Mouse (Mus musculus) Patski (cell line): ENCODE results near the gene Olfr1389. TPM values are rescaled to one million over a fixed set of nuclear protein-coding genes. Genes with fewer than 3 reads are reported as not detected.
"Not testable (repeated sequence)": the region's sequence is repeated elsewhere in the genome, so short reads cannot be mapped to it uniquely, and the experiment has no call there.

ENCODE experiments used
- ATAC-seq: fragments of 100-300 bp; one replicate; pipeline ENCODE4 v1.8.0; 2021
- CTCF ChIA-PET: fragments of 350-600 bp; sonication (Branson Sonifier 250); formaldehyde crosslinking; loops from one replicate; lab custom pipeline; 2022; ENCODE audit warnings: inconsistent platforms; lab: Charles Lee
- POLR2A ChIA-PET: fragments of 350-600 bp; sonication (Branson Sonifier 250); formaldehyde crosslinking; loops from one replicate; lab custom pipeline; 2022; ENCODE audit warnings: antibody characterized with exemption, inconsistent platforms; lab: Charles Lee
- DNase-seq: peaks from one replicate; pipeline ENCODE4 v3.0.0-alpha.2; 2011; ENCODE audit warnings: low read depth, low spot score
- H3K27me3 ChIP-seq: fragments of 371-371 bp; one replicate; pipeline ENCODE4 v1.5.1; 2021
- CTCF ChIP-seq: fragments of 100-300 bp; IDR thresholded peaks from one replicate; pipeline ENCODE4 v1.5.1; 2021
- in situ Hi-C: fragments of 300-500 bp; cut with MboI; formaldehyde crosslinking; loops from 3 replicates; pipeline ENCODE4 v1.11.1; 2018; ENCODE audit warnings: low pct_unique_long_range_greater_than_20kb, mixed read lengths
- polyA plus RNA-seq: library from polyadenylated mRNA; unstranded; gene quantifications from one replicate; pipeline ENCODE4 v1.2.3, GENCODE M21; 2021

Olfr1389 gene
- not detected for polyA plus RNA-seq

DNA sequence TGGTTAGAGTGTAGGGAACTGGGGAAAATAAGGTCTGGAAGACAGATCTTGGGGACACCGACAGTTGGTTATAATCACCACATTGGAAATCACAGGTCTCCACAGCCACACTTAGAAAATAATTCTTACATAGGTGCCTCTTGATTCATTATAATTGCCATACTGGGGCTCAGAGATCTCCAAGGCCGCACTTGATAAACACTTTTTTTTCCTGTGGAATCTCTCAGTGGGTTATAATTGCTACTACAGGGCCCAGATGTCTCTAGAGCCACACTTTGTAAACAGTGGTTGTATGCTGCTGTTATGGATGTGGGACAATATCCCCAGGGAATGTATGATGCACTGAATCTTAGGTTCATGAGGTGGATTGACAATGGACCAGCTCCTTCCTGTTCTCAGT, at the start of gene Olfr1389:
Gene Olfr1389, plus strand, starts transcription at position 301 of the 400 bp plus-strand sequence.
- DNase-seq (no peak), ATAC-seq (no peak)
- TF ChIP-seq CTCF = no peak
- H3K27me3 ChIP-seq = no peaks in the 10 kb centered on the region
- CTCF ChIA-PET = no interaction called here
- in situ Hi-C loops = no loop called here
- POLR2A ChIA-PET = no interaction called here

DNA sequence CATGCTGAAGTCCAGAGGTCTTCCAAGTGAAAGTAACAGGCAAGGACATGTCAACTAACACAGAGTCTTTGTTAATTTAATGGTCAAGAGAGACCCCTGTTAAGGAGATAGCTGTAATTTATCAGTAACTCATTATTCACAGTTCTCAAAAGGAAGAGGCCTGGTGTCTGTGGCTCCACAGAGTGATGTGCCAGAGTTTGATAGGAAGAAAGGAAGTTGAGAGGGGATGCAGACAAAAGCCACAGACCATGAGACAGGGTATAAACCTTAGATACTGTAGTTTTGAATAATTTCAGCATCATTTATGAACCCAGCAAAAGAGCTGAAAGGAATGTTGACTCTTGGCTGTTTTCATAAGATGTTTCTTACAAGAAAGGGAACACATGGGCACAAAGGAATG, 39.7 kb upstream of the Olfr1389 start:
- ATAC-seq = no peak
- in situ Hi-C loops = no loop called here
- no peak for DNase-seq
- TF ChIP-seq CTCF = no peak
- ChIA-PET POLR2A (no interaction called here), CTCF (no interaction called here)
- H3K27me3 ChIP-seq = no peaks in the 10 kb centered on the region

DNA sequence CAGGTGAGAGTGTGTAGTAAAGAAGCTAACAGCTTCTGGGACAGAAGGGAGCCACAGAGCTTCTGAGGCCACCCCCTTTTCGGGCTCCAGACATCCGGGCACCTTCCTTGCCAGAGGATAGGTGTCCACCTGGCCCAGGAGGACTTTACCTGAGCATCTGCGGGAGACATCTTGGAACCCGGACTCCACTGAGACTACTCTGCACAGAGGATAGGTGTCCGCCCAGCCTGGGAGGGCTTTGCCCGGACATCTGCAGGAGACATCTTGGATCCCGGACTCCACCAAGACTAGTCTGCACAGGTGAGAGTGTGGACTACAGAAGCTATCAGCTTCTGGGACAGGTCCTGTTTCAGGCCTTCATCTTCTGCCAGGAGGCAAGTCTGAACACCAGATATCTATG, 36.7 kb upstream of the Olfr1389 start:
- POLR2A ChIA-PET, in situ Hi-C loops, CTCF ChIA-PET, ATAC-seq, DNase-seq, H3K27me3 ChIP-seq: not testable (repeated sequence)

DNA sequence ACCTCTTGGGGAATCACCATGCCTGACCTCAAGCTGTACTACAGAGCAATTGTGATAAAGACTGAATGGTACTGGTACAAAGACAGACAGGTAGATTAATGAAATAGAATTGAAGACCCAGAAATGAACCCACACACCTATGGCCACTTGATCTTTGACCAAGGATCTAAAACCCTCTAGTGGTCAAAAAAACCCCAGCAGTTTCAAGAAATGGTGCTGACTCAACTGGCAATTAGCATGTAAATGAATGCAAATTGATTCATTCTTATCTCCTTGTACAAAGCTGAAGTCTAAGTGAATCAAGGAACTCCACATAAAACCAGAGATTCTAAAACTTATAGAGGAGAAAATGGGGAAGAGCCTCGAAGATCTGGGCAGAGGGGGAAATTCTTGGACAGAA, 30.2 kb upstream of the Olfr1389 start:
- POLR2A ChIA-PET, H3K27me3 ChIP-seq, DNase-seq, in situ Hi-C loops, CTCF ChIA-PET, ATAC-seq: not testable (repeated sequence)

DNA sequence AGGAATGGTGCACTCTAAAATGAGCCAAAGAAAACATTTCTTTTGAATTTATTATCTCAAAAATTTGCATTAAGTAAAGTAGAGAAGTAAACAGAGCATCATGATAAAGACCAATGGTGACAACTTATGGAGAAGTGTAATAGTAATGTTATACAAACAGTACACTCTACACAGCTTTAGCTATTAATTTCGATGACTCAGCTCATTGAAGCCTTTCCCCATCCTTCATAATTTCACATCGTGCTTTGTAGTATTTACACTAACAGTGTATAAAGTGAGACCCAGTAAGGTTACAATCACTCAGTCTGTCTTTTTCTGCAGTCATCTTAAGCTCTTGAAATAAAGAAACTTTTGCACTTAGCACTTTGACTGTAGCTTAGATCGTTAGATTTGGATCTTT, 16.1 kb upstream of the Olfr1389 start:
- no peak for TF ChIP-seq CTCF

DNA sequence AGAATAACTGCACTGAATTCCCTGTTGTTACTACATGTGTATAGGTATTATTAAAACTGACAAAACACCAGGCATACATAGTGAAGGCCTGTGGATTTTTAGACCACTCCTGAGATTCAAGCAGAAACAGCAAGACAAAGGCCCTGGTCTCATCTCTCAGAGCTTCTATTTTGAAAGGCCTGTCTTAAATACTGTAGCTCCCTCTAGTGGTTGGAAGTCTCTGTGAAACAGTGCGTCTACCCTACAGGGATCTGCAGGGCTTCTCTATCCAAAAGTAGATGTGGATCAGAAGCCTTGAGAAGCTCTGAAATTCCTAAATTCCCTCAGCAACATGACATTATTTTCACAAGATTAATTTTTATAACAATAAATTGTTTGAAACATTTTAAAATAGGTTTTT, 12.3 kb upstream of the Olfr1389 start:
- ATAC-seq (peak; percentile 84), DNase-seq (peak; percentile 22)
- POLR2A ChIA-PET = no interaction called here
- CTCF ChIA-PET = interaction anchor here (1.0 to 1.1 kb wide), 3 partner anchors 11 to 74 kb away, joined by 3 to 4 read pairs (median 3); no protein-coding TSS in a partner anchor
- in situ Hi-C loops = no loop called here
- TF ChIP-seq CTCF = peak; percentile 65
- H3K27me3 ChIP-seq = no peaks in the 10 kb centered on the region

More for the DNA sequence above, 16.1 kb upstream of the Olfr1389 start:
- in situ Hi-C loops = loop anchor here (5.0 kb wide), 2 partner anchors 119 to 214 kb away; partner anchors contain the start of gene Olfr1392
- no peak for ATAC-seq
- ChIA-PET CTCF (no interaction called here), POLR2A (no interaction called here)
- no peaks in the 10 kb centered on the region for H3K27me3 ChIP-seq
- no peak for DNase-seq

DNA sequence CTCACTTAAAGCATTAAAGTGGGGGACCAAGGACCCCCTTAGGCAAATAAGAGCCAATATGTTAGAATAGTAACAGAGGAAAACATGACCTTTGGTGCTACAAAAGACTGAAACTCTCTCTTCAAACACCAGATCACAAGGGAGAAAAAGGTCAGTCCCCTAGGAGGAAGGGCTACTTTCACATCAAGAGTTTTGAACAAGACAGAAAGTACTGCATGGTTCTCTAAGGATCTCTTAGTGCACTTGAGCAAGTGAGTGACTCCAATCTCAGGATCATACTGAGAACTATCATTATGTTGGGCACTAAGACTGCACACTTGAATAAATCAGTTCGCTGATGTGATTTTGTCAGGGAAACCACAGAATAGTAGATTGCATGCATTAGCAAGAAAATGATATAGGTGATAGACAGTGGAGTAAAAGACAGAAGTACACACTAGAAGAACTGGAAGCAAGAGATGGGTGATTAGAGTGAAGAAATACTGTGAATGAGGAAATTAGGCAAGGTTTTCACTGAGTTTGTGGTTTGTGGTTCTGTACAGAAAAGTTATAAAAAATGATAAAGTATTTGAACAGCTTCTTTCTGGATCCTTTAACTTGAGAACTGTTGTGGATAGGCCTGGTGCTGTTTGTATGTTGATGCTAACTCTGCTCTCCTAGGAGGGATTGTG, 2.5 kb downstream of the Olfr1389 start:
- in situ Hi-C loops = no loop called here
- ChIA-PET POLR2A (no interaction called here), CTCF (no interaction called here)
- no peak for TF ChIP-seq CTCF
- ATAC-seq (no peak), DNase-seq (no peak)
- no peaks in the 10 kb centered on the region for H3K27me3 ChIP-seq

DNA sequence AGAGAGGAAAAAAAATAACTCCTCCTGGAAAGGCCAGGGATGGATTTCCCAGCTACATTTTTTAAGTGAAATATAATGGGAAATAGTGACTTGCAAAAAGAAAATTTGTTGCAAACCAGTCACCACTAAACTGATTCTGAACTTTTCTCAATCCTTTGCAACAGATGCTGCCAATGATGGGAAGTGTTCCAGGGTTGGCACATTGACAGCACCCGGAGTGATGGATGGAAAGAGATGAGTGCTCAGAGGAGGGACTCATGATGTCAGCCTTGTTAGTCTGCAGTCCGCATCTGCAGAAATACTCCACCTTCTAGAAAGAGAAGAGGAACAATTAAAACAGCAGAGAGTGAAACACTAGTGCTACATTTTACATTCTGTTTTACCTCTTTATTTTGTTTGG, 6.8 kb downstream of the Olfr1389 start:
- in situ Hi-C loops = no loop called here
- ATAC-seq (no peak), DNase-seq (no peak)
- no peak for TF ChIP-seq CTCF
- H3K27me3 ChIP-seq = no peaks in the 10 kb centered on the region
- POLR2A ChIA-PET = no interaction called here
- CTCF ChIA-PET = interaction anchor here (1.7 kb wide), 1 partner anchor 19 kb away, joined by 4 read pairs; no protein-coding TSS in a partner anchor

DNA sequence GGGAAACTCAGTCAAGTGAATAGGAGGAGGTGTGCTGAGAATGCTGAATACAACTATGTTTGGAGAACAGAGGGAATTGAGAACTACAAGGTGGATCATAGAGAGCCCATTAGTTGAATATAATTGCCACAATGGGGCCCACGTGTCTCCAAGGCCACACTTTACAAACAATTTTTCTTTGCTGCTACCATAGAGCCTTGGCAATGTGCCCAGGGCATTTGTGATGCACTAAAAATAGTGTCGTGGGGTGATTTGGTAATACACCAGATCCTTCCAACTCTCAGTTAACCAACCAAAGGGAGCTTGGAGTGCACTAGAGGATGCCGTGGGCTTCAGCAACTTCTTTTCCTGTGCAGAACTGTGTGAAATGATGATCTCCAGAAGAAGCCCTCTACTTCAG, 13.5 kb downstream of the Olfr1389 start, which contains the start of gene Olfr1388:
Gene Olfr1388, plus strand, starts transcription at position 214 of the 400 bp plus-strand sequence.
- ATAC-seq (no peak), DNase-seq (no peak)
- ChIA-PET POLR2A (no interaction called here), CTCF (no interaction called here)
- no peaks in the 10 kb centered on the region for H3K27me3 ChIP-seq
- TF ChIP-seq CTCF = no peak
- in situ Hi-C loops = no loop called here

DNA sequence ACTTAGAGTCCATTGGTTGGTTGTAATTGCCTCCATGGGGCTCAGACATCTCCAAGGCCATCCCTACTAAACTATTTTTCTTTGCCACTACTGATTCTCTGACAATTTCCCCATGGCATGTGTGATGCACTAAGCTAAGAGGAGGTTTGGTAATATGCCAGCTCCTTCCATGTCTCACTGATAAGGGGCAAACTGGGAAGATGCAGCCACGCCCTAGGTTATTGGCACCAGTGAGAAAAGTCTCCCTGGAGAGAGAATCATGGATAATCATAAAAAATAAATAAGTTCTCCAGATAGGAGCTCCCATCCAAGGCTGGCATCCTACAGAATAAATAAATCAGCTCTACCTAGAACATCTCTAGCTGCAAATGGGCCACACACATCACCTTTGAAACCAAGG, 32.2 kb downstream of the Olfr1389 start, which contains the start of gene Olfr1387:
Gene Olfr1387, plus strand, starts transcription at position 301 of the 400 bp plus-strand sequence.
- no peak for DNase-seq
- ATAC-seq = no peak
- no peak for TF ChIP-seq CTCF
- CTCF ChIA-PET = no interaction called here
- in situ Hi-C loops = no loop called here
- POLR2A ChIA-PET = no interaction called here
- peaks cover 4% of the 10 kb centered on the region for H3K27me3 ChIP-seq

DNA sequence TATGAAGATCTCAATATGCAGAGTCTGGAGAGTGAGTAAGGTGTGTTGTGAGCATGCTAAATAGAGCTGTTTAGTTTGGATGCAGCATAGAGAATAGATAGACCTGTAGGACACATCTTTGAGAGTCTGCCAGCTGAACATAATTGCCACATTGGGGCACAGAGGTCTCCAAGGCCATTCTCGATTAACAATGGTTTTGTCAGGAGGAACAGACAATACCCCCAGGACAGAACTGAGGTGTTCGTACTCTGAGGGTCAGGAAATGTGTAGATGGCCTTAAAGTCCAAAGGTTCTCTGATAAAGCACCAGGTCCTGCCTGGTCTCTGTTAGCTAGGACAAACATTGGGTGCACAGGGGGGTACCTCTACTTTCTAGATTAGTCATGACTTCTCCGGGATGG, 41.9 kb downstream of the Olfr1389 start, which contains the start of gene Olfr1386:
Gene Olfr1386, plus strand, starts transcription at position 301 of the 400 bp plus-strand sequence.
- DNase-seq, in situ Hi-C loops, CTCF ChIA-PET, ATAC-seq, POLR2A ChIA-PET: not testable (repeated sequence)
- peaks cover 13% of the 10 kb centered on the region for H3K27me3 ChIP-seq

Other genes starting within 250 kb of the Olfr1389 start
- gene Btnl9, start 235.9 kb upstream of the Olfr1389 start, polyA plus RNA-seq = not detected
- 31.9 TPM for gene Zfp62, start 219.8 kb upstream of the Olfr1389 start, polyA plus RNA-seq
- gene Mgat1, start 178.9 kb upstream of the Olfr1389 start, polyA plus RNA-seq = 81.9 TPM
- 0.04 TPM for gene Olfr1393, start 144.8 kb upstream of the Olfr1389 start, polyA plus RNA-seq
- gene Olfr1392, start 137.8 kb upstream of the Olfr1389 start, polyA plus RNA-seq = 0.14 TPM
- gene Olfr10, start 118.3 kb upstream of the Olfr1389 start, polyA plus RNA-seq = 0.08 TPM
- not detected for gene Olfr1391, start 100.3 kb upstream of the Olfr1389 start, polyA plus RNA-seq
- gene Olfr1390, start 87.9 kb upstream of the Olfr1389 start, polyA plus RNA-seq = not detected
- not detected for gene Olfr1388, start 13.6 kb downstream of the Olfr1389 start, polyA plus RNA-seq
- not detected for gene Olfr1387, start 32.3 kb downstream of the Olfr1389 start, polyA plus RNA-seq
- gene Olfr1386, start 42.0 kb downstream of the Olfr1389 start, polyA plus RNA-seq = not detected
- not detected for gene Olfr1385, start 66.0 kb downstream of the Olfr1389 start, polyA plus RNA-seq
- 0.26 TPM for gene Olfr1384, start 83.7 kb downstream of the Olfr1389 start, polyA plus RNA-seq
- 0.45 TPM for gene Olfr1383, start 96.6 kb downstream of the Olfr1389 start, polyA plus RNA-seq
- gene Olfr1382, start 105.2 kb downstream of the Olfr1389 start, polyA plus RNA-seq = not detected
- gene Olfr1381, start 120.4 kb downstream of the Olfr1389 start, polyA plus RNA-seq = not detected
- gene Olfr1380, start 133.8 kb downstream of the Olfr1389 start, polyA plus RNA-seq = not detected
- gene Flt4, start 186.2 kb downstream of the Olfr1389 start, polyA plus RNA-seq = 10.6 TPM
- not detected for gene Scgb3a1, start 240.5 kb downstream of the Olfr1389 start, polyA plus RNA-seq